Mouse (Mus musculus) midbrain, embryonic 14.5 days (tissue): ENCODE data around the gene Tbx22. TPM values are rescaled to one million over a fixed set of nuclear protein-coding genes. Genes with fewer than 3 reads are reported as not detected.

Experiments
- ATAC-seq: fragments of 200-750 bp; cut with Nextera tagmentation; 2 replicates; pipeline ENCODE4 v1.8.0; 2017; ENCODE audit warnings: moderate number of reproducible peaks, moderate library complexity; ENCODE audit not compliant: low FRiP score, low TSS enrichment
- DNase-seq: peaks from one replicate; pipeline ENCODE4 v3.0.0-alpha.2; 2015
- H3K27ac ChIP-seq: fragments of 300-500 bp; sonication (generic); replicated peaks from 2 replicates; pipeline ENCODE4 v1.5.1; 2014; ENCODE audit warnings: mild to moderate bottlenecking, low read depth, low read length, moderate library complexity
- H3K27me3 ChIP-seq: fragments of 300-500 bp; sonication (generic); 2 replicates; pipeline ENCODE4 v1.6.1; 2014; ENCODE audit warnings: low read length, control low read depth, mixed read lengths; ENCODE audit not compliant: control insufficient read depth, insufficient read depth
- H3K36me3 ChIP-seq: fragments of 300-500 bp; sonication (generic); 2 replicates; pipeline ENCODE4 v1.6.1; 2014; ENCODE audit warnings: low read length, control low read depth; ENCODE audit not compliant: control insufficient read depth, insufficient read depth
- H3K4me1 ChIP-seq: fragments of 300-500 bp; sonication (generic); 2 replicates; pipeline ENCODE4 v1.6.1; 2014; ENCODE audit warnings: mild to moderate bottlenecking, antibody characterized with exemption, low read length, control low read depth; ENCODE audit not compliant: control insufficient read depth, insufficient read depth
- H3K4me2 ChIP-seq: fragments of 300-500 bp; sonication (generic); 2 replicates; pipeline ENCODE4 v1.6.1; 2014; ENCODE audit warnings: mild to moderate bottlenecking, low read length, moderate library complexity
- H3K4me3 ChIP-seq: fragments of 300-500 bp; sonication (generic); replicated peaks from 2 replicates; pipeline ENCODE4 v1.5.1; 2014; ENCODE audit warnings: low read depth, low read length
- H3K9ac ChIP-seq: fragments of 300-500 bp; sonication (generic); replicated peaks from 2 replicates; pipeline ENCODE4 v1.6.1; 2014; ENCODE audit warnings: mild to moderate bottlenecking, low read length, moderate library complexity
- H3K9me3 ChIP-seq: fragments of 300-500 bp; sonication (generic); 2 replicates; pipeline ENCODE4 v1.6.1; 2016; ENCODE audit warnings: low read length, control low read depth, mixed read lengths; ENCODE audit not compliant: control insufficient read depth
- WGBS: fragments of 180-500 bp; shearing (Covaris S2); extraction: QIAGEN DNeasy Blood & Tissue Kit; methylation state at CpG from one replicate; pipeline ENCODE4 v1.1.7; 2014; 5-methylcytosine and 5-hydroxymethylcytosine counted together
- polyA plus RNA-seq: library from polyadenylated mRNA; unstranded; fragments of >200 nt; fragmentation: Nextera tagmentation; extraction: Ambion mirVana; gene quantifications from 2 replicates; pipeline ENCODE4 v1.2.1, GENCODE M21; 2014

Gene Tbx22
- not detected in 2 replicates for polyA plus RNA-seq

- Histone ChIP-seq H3K36me3 (no peaks in the 10 kb centered on the region), H3K9me3 (no peaks in the 10 kb centered on the region), H3K27me3 (no peaks in the 10 kb centered on the region), H3K9ac (no peak within 1 kb of the TSS), H3K4me3 (no peak within 1 kb of the TSS), H3K4me1 (no peaks in the 10 kb centered on the region), H3K4me2 (no peak within 1 kb of the TSS), H3K27ac (no peak within 1 kb of the TSS)
- no peak for DNase-seq
- 72% methylated on average over 2 of the region's 2 CpGs for whole genome bisulfite sequencing
- ATAC-seq: no peak
Observed at GRCm38 (mm10) chrX:107667664-107668063, at the start of gene Tbx22. Gene Tbx22 (plus strand): TSS chrX:107667964.

DNA sequence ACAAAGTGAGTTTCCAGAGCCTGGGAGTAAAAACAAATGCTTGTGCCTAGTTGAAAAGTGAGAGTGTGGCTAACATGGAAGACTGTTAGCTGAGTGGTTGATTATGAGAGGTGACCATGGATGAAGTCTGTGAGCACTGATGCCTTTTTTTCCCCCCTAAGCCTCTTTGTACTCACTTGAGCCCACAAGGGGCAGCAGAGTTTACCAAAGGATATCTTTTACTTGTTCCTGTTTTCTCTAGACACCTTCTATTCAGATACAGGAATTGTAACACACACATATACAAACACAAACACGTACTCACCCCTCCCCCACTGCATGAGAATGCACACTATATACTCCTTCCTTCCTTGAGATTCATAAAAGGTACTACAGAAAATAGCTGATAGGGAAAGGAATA lies 913 bp downstream of the Tbx22 start:
- H3K27me3 ChIP-seq: no peaks in the 10 kb centered on the region
- H3K4me2 ChIP-seq: no peak overlapping the region
- no peaks in the 10 kb centered on the region for H3K9me3 ChIP-seq
- H3K4me3 ChIP-seq: no peak overlapping the region
- DNase-seq (no peak), ATAC-seq (no peak)
- H3K9ac ChIP-seq: no peak overlapping the region
- WGBS: 28% methylated on average over 1 of the region's 1 CpGs
- no peaks in the 10 kb centered on the region for H3K36me3 ChIP-seq
- H3K4me1 ChIP-seq: no peaks in the 10 kb centered on the region
- H3K27ac ChIP-seq: no peak overlapping the region

- DNase-seq: peak; percentile 17
- ATAC-seq: no peak
- peak overlapping the region; percentile 20 for H3K4me3 ChIP-seq
- no peaks in the 10 kb centered on the region for H3K36me3 ChIP-seq
- peak overlapping the region; percentile 50 for H3K4me2 ChIP-seq
- no peaks in the 10 kb centered on the region for H3K9me3 ChIP-seq
- H3K27me3 ChIP-seq: peaks cover 4% of the 10 kb centered on the region; the same call in 1 of the 2 replicates
- H3K27ac ChIP-seq: no peak overlapping the region
- WGBS: 13% methylated on average over 10 of the region's 10 CpGs
- no peaks in the 10 kb centered on the region for H3K4me1 ChIP-seq
- H3K9ac ChIP-seq: no peak overlapping the region
Observed at GRCm38 (mm10) chrX:107679203-107679602, 11.4 kb downstream of the Tbx22 start.

- Histone ChIP-seq H3K4me3 (no peak overlapping the region), H3K4me1 (no peaks in the 10 kb centered on the region), H3K9ac (no peak overlapping the region), H3K4me2 (no peak overlapping the region), H3K27ac (no peak overlapping the region), H3K27me3 (no peaks in the 10 kb centered on the region), H3K9me3 (no peaks in the 10 kb centered on the region), H3K36me3 (no peaks in the 10 kb centered on the region)
- DNase-seq (no peak), ATAC-seq (no peak)
- 92% methylated on average over 1 of the region's 1 CpGs for WGBS
Observed at GRCm38 (mm10) chrX:107708584-107708983, 40.8 kb downstream of the Tbx22 start.

DNA sequence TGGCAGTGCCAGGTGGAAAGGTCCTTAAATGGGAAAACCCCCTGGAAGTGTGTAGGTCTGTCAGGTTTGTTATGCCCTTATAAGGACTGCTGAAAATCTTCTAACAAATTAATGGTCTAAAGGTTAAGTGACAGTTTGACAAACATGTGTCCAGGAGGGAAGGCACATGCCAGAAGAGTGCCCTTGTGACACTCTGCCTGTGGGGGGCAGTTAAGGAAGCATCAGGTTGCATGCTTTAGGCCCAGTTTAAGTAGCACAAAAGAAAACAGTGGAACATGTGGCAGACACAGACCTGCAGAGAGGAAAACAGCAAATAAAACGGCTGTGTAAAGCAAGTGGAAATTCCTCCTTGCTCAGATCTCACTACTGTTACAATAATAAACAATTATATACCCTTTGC lies 55.8 kb downstream of the Tbx22 start:
- ATAC-seq (no peak), DNase-seq (no peak)
- Histone ChIP-seq H3K27ac (no peak overlapping the region), H3K9me3 (no peaks in the 10 kb centered on the region), H3K4me1 (no peaks in the 10 kb centered on the region), H3K4me2 (no peak overlapping the region), H3K4me3 (no peak overlapping the region), H3K27me3 (no peaks in the 10 kb centered on the region), H3K36me3 (no peaks in the 10 kb centered on the region), H3K9ac (no peak overlapping the region)
- WGBS: 19% methylated on average over 1 of the region's 1 CpGs

Other genes starting within 250 kb of the Tbx22 start
- gene Tent5d, start 124.6 kb downstream of the Tbx22 start, polyA plus RNA-seq: 0.18 TPM in 1 of 2 replicates, not detected in the other
- gene 2610002M06Rik, start 148.4 kb downstream of the Tbx22 start, polyA plus RNA-seq: 17.9 and 21.4 TPM in 2 replicates